Mouse (Mus musculus): ENCODE measurements around the gene Cdc42bpb. TPM values are rescaled to one million over a fixed set of nuclear protein-coding genes. Genes with fewer than 3 reads are reported as not detected.
A peak's percentile ranks its signal among the peaks of the same experiment; 100 is the strongest.

Cdc42bpb gene
- polyA plus RNA-seq, 1 experiment from 2014 or later = 34.7 TPM

GRCm38 (mm10) chr12:111376826-111377331 lies 639 bp downstream of the Cdc42bpb start:
- Histone ChIP-seq H3K27me3 (ENCODE audit: insufficient read depth, poor library complexity, severe bottlenecking) (no peaks in the 10 kb centered on the region), H3K4me3 (peak overlapping the region; percentile 96), H3K36me3 (no peaks in the 10 kb centered on the region), H3K27ac (peak overlapping the region; percentile 97), H3K4me1 (replicated peaks) (peaks cover 47% of the 10 kb centered on the region), H3K9me3 (no peaks in the 10 kb centered on the region)
- peak; percentile 53 for DNase-seq (ENCODE audit: low spot score)
- WGBS = under 1% methylated on average over 49 of the region's 49 CpGs

DNA sequence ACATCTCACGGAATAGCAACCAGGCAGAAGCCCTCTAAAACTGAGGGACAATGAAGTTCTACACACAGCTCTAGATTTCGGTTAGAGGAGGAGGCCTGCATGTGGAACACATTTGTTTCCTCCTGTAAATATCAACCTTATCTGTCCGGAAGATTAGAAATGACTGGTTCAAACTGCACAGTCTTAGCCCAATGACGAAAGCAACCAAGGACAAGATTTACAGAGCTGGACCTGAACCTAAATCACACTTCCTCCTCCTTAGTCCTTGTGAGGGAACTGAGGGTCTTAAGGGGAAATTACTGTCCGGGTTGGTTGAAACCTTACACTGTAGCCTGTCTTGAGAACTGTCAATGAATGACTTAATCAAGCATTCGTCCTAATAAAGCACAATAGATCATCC lies 1.5 kb downstream of the Cdc42bpb start:
- WGBS = 55% methylated on average over 6 of the region's 6 CpGs
- no peak for DNase-seq (ENCODE audit: low spot score)
- Histone ChIP-seq H3K36me3 (no peaks in the 10 kb centered on the region), H3K4me3 (peak overlapping the region; percentile 96), H3K27me3 (ENCODE audit: insufficient read depth, poor library complexity, severe bottlenecking) (no peaks in the 10 kb centered on the region), H3K27ac (peak overlapping the region; percentile 97; the same call in 1 of the 2 replicates), H3K4me1 (replicated peaks) (peaks cover 43% of the 10 kb centered on the region), H3K9me3 (no peaks in the 10 kb centered on the region)

DNA sequence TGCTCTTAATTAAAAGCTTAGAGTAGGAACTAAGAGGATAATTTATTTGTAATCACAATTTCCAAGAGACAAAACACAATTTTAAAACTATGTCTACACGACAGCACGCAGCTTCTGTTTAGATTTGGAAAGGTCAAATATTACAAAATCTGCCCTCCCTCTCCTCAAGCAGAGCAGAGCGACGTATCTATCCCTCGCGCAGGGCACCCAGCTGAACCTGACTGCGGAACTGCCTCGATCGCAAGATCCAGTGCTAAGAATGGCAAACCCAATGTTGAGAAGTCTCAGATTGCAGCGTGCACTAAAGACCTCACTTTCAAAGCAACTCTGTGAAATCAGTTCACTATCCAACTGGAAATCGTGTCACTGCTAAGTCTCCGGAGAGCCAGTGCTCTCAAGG lies 2.0 kb downstream of the Cdc42bpb start:
- no peaks in the 10 kb centered on the region for H3K27me3 ChIP-seq (ENCODE audit: insufficient read depth, poor library complexity, severe bottlenecking)
- peak overlapping the region; percentile 96 for H3K4me3 ChIP-seq
- WGBS = 80% methylated on average over 12 of the region's 12 CpGs
- DNase-seq (ENCODE audit: low spot score) = no peak
- H3K4me1 ChIP-seq (replicated peaks) = peaks cover 41% of the 10 kb centered on the region
- H3K27ac ChIP-seq = no peak overlapping the region
- no peaks in the 10 kb centered on the region for H3K9me3 ChIP-seq
- H3K36me3 ChIP-seq = no peaks in the 10 kb centered on the region

DNA sequence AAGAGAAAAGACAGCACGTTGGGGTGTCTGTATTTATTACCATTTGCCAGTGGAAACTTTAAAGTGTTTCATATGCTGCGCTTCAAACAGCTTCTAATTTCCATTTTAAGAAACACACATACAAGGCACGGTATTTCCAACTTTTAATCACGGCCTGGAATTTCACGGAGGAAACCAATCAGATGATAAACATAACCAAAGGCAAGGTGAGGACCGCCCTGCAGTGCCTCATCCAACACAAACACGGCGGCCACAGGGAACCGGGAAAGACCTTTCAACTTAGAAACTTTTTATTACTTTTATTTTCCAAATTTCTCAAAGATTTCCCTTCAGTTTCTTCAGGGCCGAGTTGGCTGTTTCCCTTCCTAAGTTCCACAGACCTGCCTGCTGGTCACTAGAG lies 2.8 kb downstream of the Cdc42bpb start:
- peaks cover 49% of the 10 kb centered on the region for H3K4me1 ChIP-seq (replicated peaks)
- H3K27me3 ChIP-seq (ENCODE audit: insufficient read depth, poor library complexity, severe bottlenecking) = no peaks in the 10 kb centered on the region
- H3K9me3 ChIP-seq = no peaks in the 10 kb centered on the region
- H3K36me3 ChIP-seq = no peaks in the 10 kb centered on the region
- H3K4me3 ChIP-seq = no peak overlapping the region
- H3K27ac ChIP-seq = no peak overlapping the region
- DNase-seq (ENCODE audit: low spot score) = no peak
- WGBS = 87% methylated on average over 10 of the region's 10 CpGs

DNA sequence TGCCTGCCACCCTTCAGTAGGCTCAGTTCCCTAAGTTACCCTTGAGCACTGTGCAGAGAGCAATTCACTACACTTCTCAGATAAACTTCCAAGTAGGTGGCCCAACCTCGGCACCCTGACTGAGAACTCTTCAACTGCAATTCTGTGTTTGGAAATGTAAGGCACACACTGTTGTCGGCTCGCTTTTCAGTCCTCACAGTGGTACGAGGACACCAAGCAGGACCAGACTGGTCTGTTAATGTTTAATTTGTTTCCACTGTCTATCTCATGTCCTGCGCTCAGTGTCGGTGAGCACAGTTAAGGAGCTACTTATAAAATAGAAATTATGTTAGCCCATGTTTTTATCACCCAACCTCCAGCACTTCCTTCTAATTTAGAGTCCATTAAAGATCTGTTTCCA lies 4.1 kb downstream of the Cdc42bpb start:
- peaks cover 56% of the 10 kb centered on the region for H3K4me1 ChIP-seq (replicated peaks)
- H3K4me3 ChIP-seq = no peak overlapping the region
- no peaks in the 10 kb centered on the region for H3K36me3 ChIP-seq
- H3K27ac ChIP-seq = no peak overlapping the region
- 82% methylated on average over 6 of the region's 6 CpGs for WGBS
- DNase-seq (ENCODE audit: low spot score) = no peak
- no peaks in the 10 kb centered on the region for H3K9me3 ChIP-seq
- no peaks in the 10 kb centered on the region for H3K27me3 ChIP-seq (ENCODE audit: insufficient read depth, poor library complexity, severe bottlenecking)

DNA sequence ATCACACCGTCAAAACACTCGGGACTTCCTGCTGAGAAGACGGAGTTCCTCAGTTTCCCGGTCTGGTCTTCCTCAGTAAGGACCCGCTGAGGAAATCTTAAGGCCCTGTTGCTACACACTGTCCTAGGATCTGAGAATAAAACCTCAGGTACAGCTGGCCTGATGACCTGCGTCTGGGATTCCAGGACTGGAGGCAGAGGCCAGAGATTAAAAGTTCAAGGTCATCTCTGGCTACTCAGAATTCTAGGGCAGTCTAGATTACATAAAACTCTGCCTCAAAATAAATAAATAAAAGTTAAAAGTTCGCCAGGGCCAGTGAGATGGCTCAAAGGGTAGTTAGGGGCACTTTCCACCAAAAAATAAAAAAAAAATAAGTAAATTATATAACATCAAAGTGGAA lies 5.6 kb downstream of the Cdc42bpb start:
- no peaks in the 10 kb centered on the region for H3K27me3 ChIP-seq (ENCODE audit: insufficient read depth, poor library complexity, severe bottlenecking)
- H3K4me3 ChIP-seq = no peak overlapping the region
- DNase-seq (ENCODE audit: low spot score) = no peak
- H3K36me3 ChIP-seq = no peaks in the 10 kb centered on the region
- peaks cover 57% of the 10 kb centered on the region for H3K4me1 ChIP-seq (replicated peaks)
- H3K27ac ChIP-seq = no peak overlapping the region
- H3K9me3 ChIP-seq = no peaks in the 10 kb centered on the region
- WGBS = 88% methylated on average over 7 of the region's 7 CpGs

DNA sequence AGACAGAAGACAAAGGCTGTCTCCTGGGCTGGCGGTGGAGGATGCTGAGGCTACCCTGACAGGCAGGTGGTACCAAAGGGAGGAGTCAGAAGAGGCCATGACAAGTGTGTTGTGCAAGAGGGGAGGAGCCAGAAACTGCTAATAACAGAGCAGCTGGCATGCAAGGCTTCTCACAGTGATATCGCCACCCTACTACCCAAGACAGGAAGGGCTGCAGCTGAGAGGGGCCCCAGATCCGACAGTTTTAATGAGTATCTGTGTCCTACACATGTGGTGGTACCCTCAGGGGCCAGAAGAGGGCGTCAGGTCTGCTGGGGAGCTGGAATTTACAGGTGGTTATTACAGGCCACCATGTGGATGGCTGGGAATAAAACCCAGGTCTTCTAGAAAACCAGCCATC lies 7.3 kb downstream of the Cdc42bpb start:
- no peaks in the 10 kb centered on the region for H3K36me3 ChIP-seq
- 57% methylated on average over 4 of the region's 4 CpGs for WGBS
- no peaks in the 10 kb centered on the region for H3K9me3 ChIP-seq
- H3K27ac ChIP-seq = no peak overlapping the region
- H3K27me3 ChIP-seq (ENCODE audit: insufficient read depth, poor library complexity, severe bottlenecking) = no peaks in the 10 kb centered on the region
- no peak overlapping the region for H3K4me3 ChIP-seq
- peaks cover 41% of the 10 kb centered on the region for H3K4me1 ChIP-seq (replicated peaks)
- no peak for DNase-seq (ENCODE audit: low spot score)

DNA sequence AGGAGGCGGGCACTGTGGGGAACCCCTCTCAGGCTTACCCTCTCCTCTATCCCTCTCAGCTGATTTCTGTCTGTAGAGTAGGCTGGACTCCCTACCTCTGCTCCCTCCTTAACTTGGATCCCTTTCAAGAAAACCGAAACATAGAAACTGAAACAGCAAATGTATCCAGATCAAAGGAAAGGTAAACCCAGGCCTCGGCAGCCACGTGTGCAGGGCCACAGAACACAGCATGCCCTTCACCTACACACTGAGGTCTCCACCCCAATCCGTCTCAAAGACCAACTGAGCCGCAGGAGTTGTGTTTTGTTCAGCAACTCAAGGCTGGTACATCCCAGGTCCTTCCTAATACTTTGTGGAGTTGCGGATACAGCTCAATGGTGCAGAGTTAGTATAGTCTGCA lies 10.5 kb downstream of the Cdc42bpb start:
- Histone ChIP-seq H3K27ac (no peak overlapping the region), H3K9me3 (no peaks in the 10 kb centered on the region), H3K27me3 (ENCODE audit: insufficient read depth, poor library complexity, severe bottlenecking) (no peaks in the 10 kb centered on the region), H3K4me3 (no peak overlapping the region), H3K4me1 (replicated peaks) (peaks cover 47% of the 10 kb centered on the region), H3K36me3 (no peaks in the 10 kb centered on the region)
- DNase-seq (ENCODE audit: low spot score) = no peak
- WGBS = 91% methylated on average over 7 of the region's 7 CpGs

GRCm38 (mm10) chr12:111364234-111364633 lies 13.3 kb downstream of the Cdc42bpb start:
- Histone ChIP-seq H3K9me3 (no peaks in the 10 kb centered on the region), H3K4me1 (replicated peaks) (peaks cover 45% of the 10 kb centered on the region), H3K27ac (no peak overlapping the region), H3K27me3 (ENCODE audit: insufficient read depth, poor library complexity, severe bottlenecking) (no peaks in the 10 kb centered on the region), H3K36me3 (no peaks in the 10 kb centered on the region), H3K4me3 (no peak overlapping the region)
- DNase-seq (ENCODE audit: low spot score) = no peak
- 89% methylated on average over 3 of the region's 3 CpGs for WGBS

DNA sequence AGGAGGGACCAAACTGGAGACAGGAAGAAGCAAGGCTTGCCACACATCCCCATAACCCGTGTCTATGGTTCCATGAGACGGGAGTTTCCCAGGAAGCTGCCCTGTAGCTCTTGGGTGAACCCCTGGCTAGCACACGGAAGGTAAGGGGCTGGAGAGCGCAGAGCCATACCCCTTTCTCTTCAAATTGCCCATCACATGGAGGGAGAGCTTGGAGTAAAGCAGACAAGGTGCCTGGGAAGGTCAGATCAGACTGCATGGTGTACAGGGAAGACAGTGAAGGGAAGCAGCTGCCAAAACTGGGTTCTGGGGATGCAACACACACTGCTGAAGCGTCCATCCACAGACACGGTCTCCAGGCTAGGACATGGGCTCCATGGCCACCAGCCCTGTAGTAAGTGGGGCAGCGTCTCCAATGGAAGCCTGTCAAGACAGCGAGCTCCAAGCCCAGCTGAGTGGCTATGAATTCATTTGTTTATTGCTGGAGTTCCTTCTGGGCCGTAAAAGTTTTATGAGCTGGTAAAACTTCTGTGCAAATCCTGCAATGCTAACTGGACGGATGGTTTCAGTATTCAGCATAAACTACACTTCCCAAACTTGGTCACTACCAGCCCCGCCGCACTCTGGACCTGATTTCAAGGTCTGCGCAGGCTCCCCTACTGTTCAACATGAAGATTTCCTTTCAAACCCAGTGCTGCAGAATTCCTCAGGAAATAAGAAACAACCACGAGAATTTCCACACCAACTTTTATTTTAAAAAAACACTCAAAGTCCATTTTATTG lies 16.0 kb downstream of the Cdc42bpb start:
- H3K9me3 ChIP-seq = no peaks in the 10 kb centered on the region
- DNase-seq (ENCODE audit: low spot score) = no peak
- no peak overlapping the region for H3K4me3 ChIP-seq
- H3K36me3 ChIP-seq = no peaks in the 10 kb centered on the region
- no peak overlapping the region for H3K27ac ChIP-seq
- no peaks in the 10 kb centered on the region for H3K27me3 ChIP-seq (ENCODE audit: insufficient read depth, poor library complexity, severe bottlenecking)
- WGBS = 86% methylated on average over 14 of the region's 14 CpGs
- H3K4me1 ChIP-seq (replicated peaks) = peaks cover 44% of the 10 kb centered on the region

- no peaks in the 10 kb centered on the region for H3K9me3 ChIP-seq
- WGBS = 93% methylated on average over 16 of the region's 16 CpGs
- H3K27me3 ChIP-seq (ENCODE audit: insufficient read depth, poor library complexity, severe bottlenecking) = no peaks in the 10 kb centered on the region
- no peak for DNase-seq (ENCODE audit: low spot score)
- peaks cover 44% of the 10 kb centered on the region for H3K4me1 ChIP-seq (replicated peaks)
- no peak overlapping the region for H3K27ac ChIP-seq
- H3K4me3 ChIP-seq = no peak overlapping the region
- no peaks in the 10 kb centered on the region for H3K36me3 ChIP-seq
Measured at GRCm38 (mm10) chr12:111360671-111361070, 16.8 kb downstream of the Cdc42bpb start.

GRCm38 (mm10) chr12:111356216-111356615 lies 21.3 kb downstream of the Cdc42bpb start:
- no peaks in the 10 kb centered on the region for H3K9me3 ChIP-seq
- no peak overlapping the region for H3K27ac ChIP-seq
- H3K4me3 ChIP-seq = no peak overlapping the region
- DNase-seq (ENCODE audit: low spot score) = no peak
- no peaks in the 10 kb centered on the region for H3K27me3 ChIP-seq (ENCODE audit: insufficient read depth, poor library complexity, severe bottlenecking)
- peaks cover 16% of the 10 kb centered on the region for H3K36me3 ChIP-seq
- H3K4me1 ChIP-seq (replicated peaks) = peaks cover 50% of the 10 kb centered on the region
- WGBS = 93% methylated on average over 8 of the region's 8 CpGs

DNA sequence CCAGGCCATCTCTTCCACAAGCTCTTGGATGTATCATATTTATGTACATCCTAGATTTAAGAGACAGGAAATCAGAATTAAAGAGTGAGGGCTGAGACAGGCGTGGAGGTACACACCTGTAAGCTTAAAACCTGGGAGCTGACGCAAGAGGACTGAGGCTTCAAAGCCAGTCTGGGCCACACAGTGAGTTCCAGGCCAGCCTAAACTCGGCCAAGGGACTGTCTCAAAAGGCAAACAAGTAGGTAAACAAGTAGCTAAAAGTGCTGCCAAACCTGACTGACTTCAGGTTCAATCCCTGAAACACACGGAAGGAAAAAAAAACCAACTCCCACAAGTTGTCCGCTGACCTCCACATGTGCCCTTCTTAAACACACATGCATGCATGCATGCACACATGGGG lies 23.4 kb downstream of the Cdc42bpb start:
- Histone ChIP-seq H3K4me1 (replicated peaks) (peaks cover 47% of the 10 kb centered on the region), H3K27me3 (ENCODE audit: insufficient read depth, poor library complexity, severe bottlenecking) (no peaks in the 10 kb centered on the region), H3K4me3 (no peak overlapping the region), H3K9me3 (no peaks in the 10 kb centered on the region), H3K36me3 (peaks cover 16% of the 10 kb centered on the region), H3K27ac (no peak overlapping the region)
- DNase-seq (ENCODE audit: low spot score) = no peak
- 89% methylated on average over 5 of the region's 5 CpGs for WGBS
